Mouse (Mus musculus): ENCODE results near the gene Pid1. TPM values are rescaled to one million over a fixed set of nuclear protein-coding genes. Genes with fewer than 3 reads are reported as not detected.
"Not testable (repeated sequence)": the region's sequence is repeated elsewhere in the genome, so short reads cannot be mapped to it uniquely, and the experiment has no call there.

The Pid1 gene
- total RNA-seq, 2 experiments from 2014 or later, result 33.3 to 35.0 TPM

- no peak for DNase-seq (ENCODE audit: low spot score in 2 of 2)
Measured at GRCm38 (mm10) chr1:84272951-84273350, 91.0 kb downstream of the Pid1 start.

- no peak for DNase-seq (ENCODE audit: low spot score in 2 of 2)
Measured at GRCm38 (mm10) chr1:84271712-84272200, 92.2 kb downstream of the Pid1 start.

GRCm38 (mm10) chr1:84257656-84258055 lies 106.3 kb downstream of the Pid1 start:
- no peak for DNase-seq (ENCODE audit: low spot score in 2 of 2)

GRCm38 (mm10) chr1:84254361-84254760 lies 109.6 kb downstream of the Pid1 start:
- DNase-seq (ENCODE audit: low spot score in 2 of 2), result no peak

- DNase-seq (ENCODE audit: low spot score in 2 of 2), result no peak
Measured at GRCm38 (mm10) chr1:84253838-84254237, 110.1 kb downstream of the Pid1 start.

- DNase-seq (ENCODE audit: low spot score in 2 of 2), result no peak
Measured at GRCm38 (mm10) chr1:84251205-84251604, 112.8 kb downstream of the Pid1 start.

GRCm38 (mm10) chr1:84250770-84251169 lies 113.2 kb downstream of the Pid1 start:
- no peak for DNase-seq (ENCODE audit: low spot score in 2 of 2)

- DNase-seq (ENCODE audit: low spot score in 2 of 2), result no peak
Measured at GRCm38 (mm10) chr1:84249772-84250338, 114.1 kb downstream of the Pid1 start.

- DNase-seq (ENCODE audit: low spot score in 2 of 2), result peak in 1 of 2 experiments; percentile 73
Measured at GRCm38 (mm10) chr1:84247111-84247510, 116.9 kb downstream of the Pid1 start.

- DNase-seq (ENCODE audit: low spot score in 2 of 2), result no peak
Measured at GRCm38 (mm10) chr1:84241192-84241828, 122.7 kb downstream of the Pid1 start.

GRCm38 (mm10) chr1:84240203-84240602 lies 123.8 kb downstream of the Pid1 start:
- DNase-seq (ENCODE audit: low spot score in 2 of 2), result no peak

- DNase-seq (ENCODE audit: low spot score in 2 of 2), result no peak
Measured at GRCm38 (mm10) chr1:84230431-84230830, 133.5 kb downstream of the Pid1 start.

- DNase-seq (ENCODE audit: low spot score in 2 of 2), result no peak
Measured at GRCm38 (mm10) chr1:84225626-84226025, 138.4 kb downstream of the Pid1 start.

GRCm38 (mm10) chr1:84222051-84222450 lies 141.9 kb downstream of the Pid1 start:
- DNase-seq (ENCODE audit: low spot score in 2 of 2), result no peak

- DNase-seq (ENCODE audit: low spot score in 2 of 2), result peak; percentile 22 to 37
Measured at GRCm38 (mm10) chr1:84218605-84219004, 145.4 kb downstream of the Pid1 start.

GRCm38 (mm10) chr1:84217777-84218176 lies 146.2 kb downstream of the Pid1 start:
- no peak for DNase-seq (ENCODE audit: low spot score in 2 of 2)

- no peak for DNase-seq (ENCODE audit: low spot score in 2 of 2)
Measured at GRCm38 (mm10) chr1:84211507-84211906, 152.5 kb downstream of the Pid1 start.

GRCm38 (mm10) chr1:84205746-84206145 lies 158.2 kb downstream of the Pid1 start:
- DNase-seq (ENCODE audit: low spot score in 2 of 2), result not testable (repeated sequence)

GRCm38 (mm10) chr1:84203494-84203893 lies 160.5 kb downstream of the Pid1 start:
- DNase-seq (ENCODE audit: low spot score in 2 of 2), result peak in 1 of 2 experiments; percentile 23

GRCm38 (mm10) chr1:84199890-84200289 lies 164.1 kb downstream of the Pid1 start:
- DNase-seq (ENCODE audit: low spot score in 2 of 2), result no peak

- no peak for DNase-seq (ENCODE audit: low spot score in 2 of 2)
Measured at GRCm38 (mm10) chr1:84198887-84199286, 165.1 kb downstream of the Pid1 start.

- DNase-seq (ENCODE audit: low spot score in 2 of 2), result no peak
Measured at GRCm38 (mm10) chr1:84192167-84192566, 171.8 kb downstream of the Pid1 start.

- no peak for DNase-seq (ENCODE audit: low spot score in 2 of 2)
Measured at GRCm38 (mm10) chr1:84189446-84189845, 174.5 kb downstream of the Pid1 start.
